Mouse (Mus musculus) adrenal gland, adult 18-20 months (tissue): ENCODE data around the gene Pvalb. TPM values are rescaled to one million over a fixed set of nuclear protein-coding genes. Genes with fewer than 3 reads are reported as not detected.

Source experiments
- DNase-seq, 2 experiments: peaks; one replicate each; pipeline ENCODE4 v3.0.0; 2021 to 2022; ENCODE audit warnings: low spot score in 2 of 2
- total RNA-seq, 2 experiments: library from RNA; stranded (reverse); gene quantifications; 1 replicate in 1 of 2; 2 replicates in 1 of 2; pipeline ENCODE4 v1.2.3; 2021

Gene Pvalb
- total RNA-seq, 2 experiments from 2014 or later = 1.7 TPM; not detected in 1

DNA sequence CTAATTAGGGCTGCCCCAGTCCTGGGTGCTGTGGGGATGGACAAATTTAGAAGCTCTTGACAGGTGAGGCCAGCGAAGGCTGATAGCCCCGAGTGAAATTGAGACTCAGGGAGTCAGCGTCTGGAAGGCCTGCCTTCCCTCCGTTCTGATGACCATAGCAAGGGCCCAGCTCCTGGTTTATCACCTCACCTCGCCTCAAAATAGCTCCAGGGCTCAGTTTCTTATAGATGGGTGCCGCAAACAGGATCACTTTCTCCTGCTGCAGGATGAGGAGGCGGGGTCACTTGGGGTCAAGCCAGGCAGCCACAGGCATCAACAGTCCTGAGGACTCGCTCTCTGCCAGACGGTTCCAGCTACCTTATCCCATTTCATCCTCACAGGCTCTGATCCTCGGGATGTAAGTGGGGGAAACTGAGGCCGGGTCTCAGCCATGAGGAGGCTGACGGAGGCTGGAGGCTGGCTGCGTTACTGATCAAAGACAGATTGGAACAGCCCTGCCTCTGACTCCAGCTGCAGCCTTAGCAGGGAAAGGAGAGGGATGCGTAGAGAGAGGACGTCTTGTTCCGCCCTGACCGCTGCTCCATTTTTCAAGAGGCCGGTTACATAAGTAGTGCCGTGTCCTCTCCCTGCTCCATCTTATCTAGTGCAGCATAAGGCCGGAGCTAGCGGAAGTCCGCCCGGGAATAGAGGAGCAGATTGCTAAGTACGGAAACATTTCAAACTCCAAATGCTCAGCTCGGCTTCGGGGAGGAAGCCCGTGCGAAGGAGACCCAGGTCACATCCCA is 10.9 kb downstream of the Pvalb start:
- no peak for DNase-seq

DNA sequence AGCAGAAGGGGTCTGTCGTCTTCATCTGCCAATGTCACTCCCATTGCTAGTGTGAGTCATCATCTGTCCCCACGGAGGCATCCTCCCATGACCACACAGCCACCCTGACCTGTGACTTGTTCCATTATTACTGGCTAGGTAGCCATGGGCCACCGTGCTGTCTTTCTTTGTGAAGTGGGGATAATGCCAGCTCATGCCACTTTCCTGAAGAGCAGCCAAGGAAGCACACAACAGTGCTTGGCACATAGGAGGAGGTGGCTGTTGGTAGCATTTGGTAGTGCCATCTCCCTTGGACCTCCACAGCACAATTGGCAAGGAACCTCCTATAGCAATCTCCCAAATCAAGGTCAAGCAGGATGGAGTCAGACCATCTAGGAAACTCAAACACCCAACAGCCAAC is 11.9 kb downstream of the Pvalb start:
- DNase-seq = no peak

DNA sequence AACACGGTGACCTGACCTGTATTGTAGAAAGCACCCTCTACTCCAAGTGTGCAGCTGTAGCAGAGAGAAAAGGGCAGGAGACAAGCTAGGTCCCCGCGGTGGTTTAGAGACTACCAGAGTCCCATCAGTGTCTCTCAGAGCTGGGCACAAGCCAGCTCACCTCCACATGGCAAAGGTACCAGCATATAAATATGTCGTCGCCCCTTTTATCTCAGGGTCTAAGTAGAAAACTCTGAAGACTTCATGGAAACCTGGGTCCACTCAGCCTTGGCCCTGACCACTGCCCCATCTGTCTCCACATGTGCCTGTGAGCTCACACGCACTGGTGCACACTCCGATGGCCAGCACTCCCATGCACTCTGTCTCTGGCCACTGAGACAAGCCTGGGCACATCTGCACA is 16.6 kb downstream of the Pvalb start:
- DNase-seq = no peak

- no peak for DNase-seq
These were observed 17.7 kb downstream of the Pvalb start for GRCm38 (mm10) chr15:78188546-78188945.

DNA sequence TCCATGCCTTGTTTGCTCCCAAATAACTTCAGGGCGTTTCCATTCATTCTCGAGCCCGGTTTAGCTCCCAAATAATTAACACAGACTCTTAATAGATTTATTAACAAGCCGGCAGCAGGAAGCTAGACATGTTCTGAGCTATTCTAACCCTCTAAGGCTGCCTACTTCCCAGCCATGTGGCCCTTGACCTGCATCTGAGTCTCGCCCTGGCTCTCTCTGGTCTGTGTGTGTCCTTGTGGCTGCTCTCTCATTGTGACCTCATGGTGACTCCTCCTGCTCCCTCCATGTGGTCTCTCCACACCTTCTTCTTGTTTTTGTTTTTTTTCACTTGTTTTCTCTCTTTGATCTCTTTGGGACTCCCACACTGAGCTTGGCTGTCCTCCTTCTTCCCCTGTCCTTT is 19.3 kb downstream of the Pvalb start:
- DNase-seq = no peak

DNA sequence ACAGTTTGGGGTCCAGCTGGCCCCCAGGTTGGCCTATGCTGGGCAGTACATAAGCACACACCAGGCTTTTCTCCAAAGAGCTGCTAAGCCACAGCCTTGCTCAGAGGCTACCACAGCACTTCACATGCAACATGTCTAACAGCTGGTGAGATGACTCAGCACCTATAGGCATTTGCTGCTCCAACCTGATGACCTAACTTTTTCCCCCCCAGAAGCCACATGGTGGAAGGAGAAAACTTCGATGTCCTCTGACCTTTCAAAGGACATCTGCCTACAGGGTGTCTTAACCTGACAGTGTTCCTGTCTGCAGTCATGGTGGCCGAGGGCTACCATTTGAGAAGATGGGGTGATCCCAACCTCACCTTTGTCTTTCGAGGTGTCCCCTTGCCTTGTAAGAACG is 20.6 kb downstream of the Pvalb start:
- DNase-seq = no peak

GRCm38 (mm10) chr15:78184855-78185254 is 21.3 kb downstream of the Pvalb start:
- DNase-seq = no peak

DNA sequence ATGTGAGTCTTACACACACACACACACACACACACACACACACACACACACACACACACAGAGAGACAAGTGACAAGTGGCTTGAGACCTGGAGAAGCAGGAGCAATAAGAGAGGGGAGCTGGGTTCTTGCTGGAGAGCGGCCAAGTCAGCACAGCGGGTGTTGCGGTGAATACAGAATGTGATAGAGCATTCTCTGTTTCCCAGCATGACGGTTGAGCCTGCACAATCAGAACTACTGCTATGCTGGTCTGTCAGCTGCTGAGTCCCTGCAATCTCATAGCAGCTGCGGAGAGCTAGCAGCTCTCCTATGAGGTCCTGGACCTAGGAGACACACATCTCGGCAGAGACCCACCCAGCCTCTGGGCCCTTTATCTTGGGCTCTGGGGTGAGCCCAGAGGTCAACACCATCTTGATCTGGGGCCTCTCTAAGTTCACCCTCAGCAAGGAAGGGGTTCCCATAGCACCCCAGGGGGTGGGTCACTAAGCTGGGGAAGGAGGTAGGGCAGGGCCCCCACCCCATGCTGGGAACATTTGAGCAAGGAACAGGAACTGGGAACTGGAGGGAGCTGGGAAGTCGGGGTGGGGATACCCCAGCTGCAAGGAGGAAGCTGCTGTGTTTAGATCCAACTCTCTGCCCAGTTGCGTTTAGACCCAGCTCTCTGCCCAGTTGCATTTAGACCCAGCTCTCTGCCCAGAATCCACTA is 24.3 kb downstream of the Pvalb start:
- no peak for DNase-seq

DNA sequence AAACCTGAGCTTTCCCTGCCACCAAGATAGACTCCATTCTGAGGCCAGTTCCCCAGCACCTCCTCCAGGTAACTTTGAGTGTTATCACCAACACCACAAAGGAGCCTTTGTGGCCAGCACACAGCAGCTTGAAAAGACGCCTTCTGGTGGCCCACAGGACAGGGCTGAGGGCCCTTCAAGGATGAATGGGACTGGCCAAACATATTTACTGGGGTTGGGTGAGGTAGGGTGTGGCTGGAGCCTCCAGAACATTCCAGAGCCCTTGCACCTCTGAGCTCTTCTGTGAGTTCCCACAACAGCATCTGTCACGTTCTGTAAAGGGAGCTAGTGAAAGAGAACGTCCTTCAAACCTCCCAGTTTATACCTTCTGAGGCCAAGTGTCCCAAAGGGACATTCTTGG is 26.4 kb downstream of the Pvalb start:
- no peak for DNase-seq

- peak; percentile 84 to 85 for DNase-seq
These were observed 27.8 kb downstream of the Pvalb start for GRCm38 (mm10) chr15:78178397-78178796.

DNA sequence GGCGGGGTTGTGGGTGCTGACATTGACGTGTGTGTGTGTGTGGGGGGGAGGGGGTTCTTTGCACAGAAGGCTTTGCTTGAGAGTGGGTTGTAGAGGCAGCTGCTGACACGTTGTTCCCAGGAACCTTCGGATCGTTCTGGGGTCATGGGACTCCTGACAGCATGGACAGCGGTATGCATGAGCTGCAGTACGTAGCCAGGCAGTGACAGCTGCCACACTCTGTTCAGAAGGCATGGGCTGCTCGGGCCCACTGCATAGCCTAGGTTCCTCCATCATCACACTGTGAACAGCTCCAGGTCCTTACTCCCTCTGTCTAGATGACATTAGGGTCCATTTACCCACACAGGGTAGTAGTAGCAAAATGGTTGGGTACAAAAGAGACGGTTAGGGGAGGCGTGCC is 28.9 kb downstream of the Pvalb start:
- no peak for DNase-seq

GRCm38 (mm10) chr15:78174887-78175245 is 31.3 kb downstream of the Pvalb start:
- DNase-seq = no peak

DNA sequence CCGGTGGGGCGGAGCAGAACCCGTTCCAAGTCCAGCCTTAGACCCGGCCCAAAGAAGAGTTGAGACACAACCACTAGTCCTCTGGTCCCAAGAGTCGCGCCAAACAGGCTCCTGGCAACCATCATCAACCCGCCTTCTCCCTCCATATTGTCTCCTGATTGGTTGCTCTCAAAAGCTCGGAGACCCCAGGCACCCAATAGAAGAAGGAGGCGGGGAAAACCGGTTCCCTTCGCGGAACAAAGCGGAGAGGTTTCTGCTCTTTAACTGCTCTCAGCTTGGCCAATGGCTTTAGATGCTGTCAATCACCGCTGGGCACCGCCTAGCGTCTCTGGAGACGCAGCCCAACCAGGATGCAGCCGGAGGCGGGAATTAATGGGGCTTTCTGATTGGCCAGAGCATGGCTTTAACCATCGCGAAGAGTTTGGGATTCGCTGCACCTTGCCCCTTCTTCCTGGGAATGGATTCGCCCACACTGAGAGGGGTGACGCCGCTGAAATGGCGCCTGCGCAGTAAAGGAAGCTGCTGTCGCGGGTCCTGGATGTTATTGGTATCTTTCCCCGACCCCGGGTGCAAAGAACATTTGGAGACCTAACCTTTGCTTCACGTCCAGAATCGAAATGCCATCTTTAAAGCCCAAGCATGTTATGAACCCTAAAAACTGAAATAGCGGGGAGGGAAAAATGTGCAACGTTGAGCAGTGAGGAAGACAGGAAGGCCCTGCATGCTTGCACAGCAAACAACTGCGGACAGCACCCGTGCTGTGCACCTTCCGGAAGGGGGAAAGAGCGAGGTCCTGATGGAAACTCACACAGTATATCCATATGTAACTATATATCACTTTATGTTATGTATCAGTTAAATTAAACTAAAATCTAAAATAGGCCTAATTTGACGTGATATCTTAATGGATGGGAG is 32.0 kb downstream of the Pvalb start, which contains the start of gene Ift27:
Gene Ift27, minus strand, starts transcription at position 136 of the 915 bp plus-strand sequence.
- DNase-seq = peak; percentile 83 to 86

- peak in 1 of 2 experiments; percentile 18 for DNase-seq
These were observed 33.0 kb downstream of the Pvalb start for GRCm38 (mm10) chr15:78172899-78173817.

GRCm38 (mm10) chr15:78172256-78172898 is 33.8 kb downstream of the Pvalb start:
- no peak for DNase-seq

DNA sequence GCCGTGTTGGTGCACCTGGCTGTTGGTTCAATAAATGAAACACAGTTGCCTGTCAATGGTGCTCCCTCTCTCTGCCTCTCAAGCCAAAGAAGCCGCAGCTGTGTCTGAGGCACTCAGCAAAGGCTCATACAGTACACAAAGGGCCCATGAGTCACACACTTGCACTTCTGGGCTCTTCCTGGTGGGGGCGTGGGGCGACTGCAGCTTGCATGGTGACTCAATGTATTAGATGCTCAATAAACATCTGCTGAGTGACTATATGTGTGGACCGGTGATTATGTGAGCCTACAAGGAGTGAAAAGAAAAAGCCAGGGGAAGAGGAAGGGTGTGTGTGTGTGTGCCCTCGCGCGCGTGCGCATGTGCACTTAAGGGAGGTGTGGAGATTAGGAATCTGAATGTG is 34.5 kb downstream of the Pvalb start:
- DNase-seq = no peak

GRCm38 (mm10) chr15:78170708-78171107 is 35.5 kb downstream of the Pvalb start:
- DNase-seq = no peak

- DNase-seq = no peak
These were observed 36.6 kb downstream of the Pvalb start for GRCm38 (mm10) chr15:78169566-78169965.

DNA sequence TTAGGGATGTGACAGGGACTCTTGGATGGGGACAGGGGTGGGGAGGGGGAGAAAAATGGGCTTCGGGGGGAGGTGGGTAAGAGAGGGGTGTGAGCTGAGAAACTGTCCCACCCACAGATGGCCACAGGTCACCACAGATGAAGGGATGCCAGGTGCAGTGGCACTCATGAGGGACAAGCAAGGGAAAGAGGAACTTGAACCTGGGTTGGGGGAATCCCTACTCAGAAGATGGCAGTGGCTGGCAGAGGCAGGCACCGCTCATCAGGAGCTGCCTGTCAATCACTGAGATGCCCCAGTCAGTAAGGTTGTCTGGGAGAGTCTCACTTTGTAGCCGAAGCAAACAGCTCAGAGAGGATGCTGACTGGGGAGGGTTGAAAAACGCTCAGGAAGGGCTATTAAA is 40.9 kb downstream of the Pvalb start:
- DNase-seq = no peak

DNA sequence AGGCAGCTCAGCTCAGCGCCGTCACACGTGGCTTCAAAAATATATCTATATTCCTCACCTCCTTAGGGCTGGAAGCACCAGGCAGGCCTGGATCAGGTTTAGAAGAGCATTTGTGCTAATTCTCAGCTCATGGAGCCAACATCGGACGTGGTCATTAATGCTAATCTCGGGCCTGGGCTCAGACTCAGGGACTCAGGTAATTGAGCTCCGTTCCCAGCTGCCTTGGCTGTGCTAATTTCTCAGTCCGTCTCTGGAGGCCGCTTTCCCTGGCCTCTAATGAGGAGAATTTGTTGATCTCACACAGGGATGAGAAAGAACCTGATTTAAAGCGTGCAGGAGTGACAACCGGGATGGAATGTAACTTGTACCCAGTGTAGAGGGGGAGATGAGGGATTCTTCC is 41.7 kb downstream of the Pvalb start:
- no peak for DNase-seq
